Mouse (Mus musculus) limb, embryonic 12.5 days (tissue): ENCODE measurements around the gene Slc25a1. TPM values are rescaled to one million over a fixed set of nuclear protein-coding genes. Genes with fewer than 3 reads are reported as not detected.

Experiments
- ATAC-seq: fragments of 200-750 bp; cut with Nextera tagmentation; 2 replicates; pipeline ENCODE4 v1.8.0; 2017; ENCODE audit warnings: low read depth, moderate TSS enrichment; ENCODE audit not compliant: insufficient number of reproducible peaks, insufficient read depth, low FRiP score, low TSS enrichment
- H3K27ac ChIP-seq: fragments of 300-500 bp; sonication (generic); 2 replicates; pipeline ENCODE4 v1.5.1; 2016; ENCODE audit warnings: mild to moderate bottlenecking, moderate library complexity
- H3K27me3 ChIP-seq: fragments of 300-500 bp; sonication (generic); 2 replicates; pipeline ENCODE4 v1.6.1; 2016; ENCODE audit warnings: mild to moderate bottlenecking, moderate library complexity
- H3K36me3 ChIP-seq: fragments of 300-500 bp; sonication (generic); 2 replicates; pipeline ENCODE4 v1.6.1; 2016; ENCODE audit warnings: mild to moderate bottlenecking, moderate library complexity
- H3K4me1 ChIP-seq: fragments of 300-500 bp; sonication (generic); replicated peaks from 2 replicates; pipeline ENCODE4 v1.6.1; 2016
- H3K4me2 ChIP-seq: fragments of 300-500 bp; sonication (generic); 2 replicates; pipeline ENCODE4 v1.6.1; 2016; ENCODE audit warnings: mild to moderate bottlenecking, moderate library complexity
- H3K4me3 ChIP-seq: fragments of 300-500 bp; sonication (generic); replicated peaks from 2 replicates; pipeline ENCODE4 v1.5.1; 2016; ENCODE audit warnings: mild to moderate bottlenecking
- H3K9ac ChIP-seq: fragments of 300-500 bp; sonication (generic); replicated peaks from 2 replicates; pipeline ENCODE4 v1.6.1; 2016; ENCODE audit warnings: mild to moderate bottlenecking, moderate library complexity
- H3K9me3 ChIP-seq: fragments of 300-500 bp; sonication (generic); 2 replicates; pipeline ENCODE4 v1.6.1; 2016; ENCODE audit warnings: mild to moderate bottlenecking, moderate library complexity
- WGBS: fragments of 180-500 bp; shearing (Covaris S2); methylation state at CpG from one replicate; pipeline ENCODE4 v1.1.7; 2016; 5-methylcytosine and 5-hydroxymethylcytosine counted together
- polyA plus RNA-seq: library from polyadenylated mRNA; unstranded; fragments of >200 nt; fragmentation: Nextera tagmentation; extraction: Ambion mirVana; gene quantifications from 2 replicates; pipeline ENCODE4 v1.2.1, GENCODE M21; 2016

Slc25a1 gene
- polyA plus RNA-seq, 1 experiment from 2014 or later: 79.5 TPM

DNA sequence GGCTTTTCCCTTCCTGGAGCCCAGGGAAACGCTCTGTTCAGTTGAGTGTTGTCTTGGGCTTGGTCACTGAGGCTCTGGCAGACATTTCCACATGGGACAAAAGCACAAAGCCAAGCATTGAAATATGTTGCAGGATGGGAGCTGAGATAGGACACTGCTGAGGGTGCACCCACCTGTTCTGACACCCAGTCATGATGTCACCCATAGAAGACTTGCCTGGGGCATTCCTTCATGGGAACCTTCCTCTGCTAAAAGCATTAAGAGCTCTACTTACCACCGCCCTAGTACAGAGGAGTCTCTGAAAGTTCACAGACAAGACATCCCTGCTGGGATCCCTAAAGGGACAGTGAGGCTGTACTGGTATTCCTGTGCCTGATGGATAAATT lies 37.7 kb downstream of the Slc25a1 start:
- H3K27ac ChIP-seq: no peak overlapping the region
- peaks cover 4% of the 10 kb centered on the region; the same call in 1 of the 2 replicates for H3K36me3 ChIP-seq
- H3K9me3 ChIP-seq: no peaks in the 10 kb centered on the region
- no peak for ATAC-seq
- peak overlapping the region; percentile 93 for H3K4me2 ChIP-seq
- peak overlapping the region; percentile 98 for H3K9ac ChIP-seq
- peak overlapping the region; percentile 95 for H3K4me3 ChIP-seq
- 61% methylated on average over 2 of the region's 2 CpGs for WGBS
- no peaks in the 10 kb centered on the region for H3K27me3 ChIP-seq
- H3K4me1 ChIP-seq: peaks cover 26% of the 10 kb centered on the region

DNA sequence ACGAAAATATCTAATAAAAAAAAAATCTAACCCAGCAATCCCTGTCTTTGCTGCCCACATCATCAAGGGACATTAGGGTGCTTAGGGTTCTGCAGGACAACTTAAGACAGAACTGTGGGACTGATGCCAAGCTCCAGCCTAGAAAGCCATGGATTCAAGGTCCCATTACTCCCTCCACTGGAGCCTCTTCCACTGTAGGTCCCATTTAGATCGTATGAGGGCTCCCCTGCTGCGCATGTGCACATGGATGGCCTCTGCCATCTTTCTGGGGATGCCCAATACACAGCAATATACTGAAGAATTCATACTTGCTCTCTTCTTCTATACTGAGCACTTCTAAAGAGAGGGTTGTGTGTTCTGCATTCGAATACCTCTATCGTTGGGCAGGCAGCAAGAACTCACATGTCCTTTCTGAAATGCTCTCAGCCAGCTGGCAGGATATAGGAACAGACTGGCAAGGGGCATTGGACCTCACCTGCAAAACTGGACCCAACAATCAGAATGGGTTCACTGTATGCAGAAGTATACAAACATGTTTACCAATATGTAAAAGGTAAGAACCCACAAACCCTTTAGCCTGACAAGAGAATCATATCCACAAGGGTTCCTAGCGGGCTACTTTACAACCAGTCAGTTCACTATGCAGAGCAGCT lies 38.2 kb downstream of the Slc25a1 start:
- H3K4me2 ChIP-seq: peak overlapping the region; percentile 93
- peaks cover 9% of the 10 kb centered on the region; the same call in 1 of the 2 replicates for H3K36me3 ChIP-seq
- ATAC-seq: no peak
- no peaks in the 10 kb centered on the region for H3K27me3 ChIP-seq
- peak overlapping the region; percentile 98 for H3K9ac ChIP-seq
- peak overlapping the region; percentile 95 for H3K4me3 ChIP-seq
- no peaks in the 10 kb centered on the region for H3K9me3 ChIP-seq
- peaks cover 26% of the 10 kb centered on the region for H3K4me1 ChIP-seq
- WGBS: 85% methylated on average over 6 of the region's 6 CpGs
- H3K27ac ChIP-seq: no peak overlapping the region

DNA sequence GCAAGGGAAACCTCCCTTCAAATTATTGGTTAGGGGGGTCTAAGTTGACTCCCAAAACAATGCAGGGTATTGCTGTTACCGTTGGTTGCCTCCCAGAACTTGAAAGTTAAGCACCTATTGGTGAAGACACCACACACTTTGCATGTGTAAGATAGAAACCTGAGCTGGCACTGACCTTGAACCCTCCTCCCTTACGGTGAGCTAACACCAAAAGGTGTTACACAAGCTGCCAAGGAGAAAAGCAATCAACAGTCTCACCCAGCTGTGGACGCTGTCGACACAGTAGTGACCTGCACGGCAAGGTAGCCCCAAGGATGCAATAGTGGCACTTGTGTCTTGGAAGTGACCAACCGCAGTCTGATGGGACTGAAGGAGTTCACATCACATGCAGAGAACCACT lies 43.9 kb downstream of the Slc25a1 start:
- H3K9ac ChIP-seq: no peak overlapping the region

DNA sequence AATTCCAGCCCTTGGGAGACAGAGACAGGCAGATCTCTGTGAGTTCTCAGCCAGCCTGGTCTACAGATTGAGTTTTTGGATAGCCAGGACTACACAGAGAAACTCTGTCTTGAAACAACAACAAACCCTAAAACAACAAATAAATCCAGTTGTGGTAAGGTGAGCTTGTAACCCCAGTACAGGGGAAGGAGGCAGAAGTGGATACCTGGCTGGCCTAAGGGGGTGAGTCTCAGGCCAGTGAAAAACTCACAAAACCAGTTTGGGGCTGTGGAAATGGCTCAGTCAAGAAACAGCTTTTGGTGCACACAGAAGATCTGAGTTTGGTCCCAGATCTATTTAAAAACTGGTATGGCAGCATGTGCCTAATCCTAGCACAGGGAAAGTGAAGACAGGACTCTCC lies 45.8 kb downstream of the Slc25a1 start:
- no peak for ATAC-seq
- Histone ChIP-seq H3K9ac (no peak overlapping the region), H3K27me3 (no peaks in the 10 kb centered on the region), H3K4me1 (peaks cover 9% of the 10 kb centered on the region; the same call in 1 of the 2 replicates), H3K27ac (no peak overlapping the region), H3K4me3 (no peak overlapping the region), H3K36me3 (peaks cover 59% of the 10 kb centered on the region), H3K9me3 (peaks cover 3% of the 10 kb centered on the region; the same call in 1 of the 2 replicates), H3K4me2 (no peak overlapping the region)

More for the DNA sequence above, 43.9 kb downstream of the Slc25a1 start:
- Histone ChIP-seq H3K27ac (no peak overlapping the region), H3K27me3 (no peaks in the 10 kb centered on the region), H3K4me2 (no peak overlapping the region), H3K9me3 (no peaks in the 10 kb centered on the region), H3K4me3 (no peak overlapping the region), H3K36me3 (peaks cover 43% of the 10 kb centered on the region), H3K4me1 (peaks cover 9% of the 10 kb centered on the region; the same call in 1 of the 2 replicates)
- no peak for ATAC-seq
- WGBS: 83% methylated on average over 6 of the region's 6 CpGs

DNA sequence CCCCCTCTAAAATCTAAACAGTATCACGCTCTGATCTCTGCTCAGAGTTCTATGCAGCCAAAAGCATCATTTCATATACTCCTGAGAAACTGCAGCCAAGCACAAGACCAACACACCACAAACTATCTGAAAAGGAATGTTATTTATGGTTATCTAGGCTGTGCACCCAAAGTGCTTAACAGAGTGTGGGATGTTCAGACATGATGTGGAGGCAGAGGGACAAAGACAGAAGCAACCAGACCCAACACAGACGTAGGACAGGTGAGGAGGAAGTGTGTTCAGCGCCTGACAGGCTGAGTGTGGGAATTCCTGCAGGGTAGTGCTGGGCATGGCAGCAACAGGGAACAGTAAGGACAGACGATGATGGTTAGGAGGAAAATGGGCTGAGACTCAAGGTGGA lies 48.4 kb downstream of the Slc25a1 start:
- H3K36me3 ChIP-seq: peaks cover 56% of the 10 kb centered on the region
- H3K27ac ChIP-seq: no peak overlapping the region
- no peaks in the 10 kb centered on the region for H3K27me3 ChIP-seq
- no peak overlapping the region for H3K4me2 ChIP-seq
- peaks cover 4% of the 10 kb centered on the region; the same call in 1 of the 2 replicates for H3K4me1 ChIP-seq
- H3K4me3 ChIP-seq: no peak overlapping the region
- H3K9me3 ChIP-seq: peaks cover 3% of the 10 kb centered on the region; the same call in 1 of the 2 replicates
- ATAC-seq: no peak
- WGBS: 95% methylated on average over 4 of the region's 4 CpGs
- no peak overlapping the region for H3K9ac ChIP-seq

DNA sequence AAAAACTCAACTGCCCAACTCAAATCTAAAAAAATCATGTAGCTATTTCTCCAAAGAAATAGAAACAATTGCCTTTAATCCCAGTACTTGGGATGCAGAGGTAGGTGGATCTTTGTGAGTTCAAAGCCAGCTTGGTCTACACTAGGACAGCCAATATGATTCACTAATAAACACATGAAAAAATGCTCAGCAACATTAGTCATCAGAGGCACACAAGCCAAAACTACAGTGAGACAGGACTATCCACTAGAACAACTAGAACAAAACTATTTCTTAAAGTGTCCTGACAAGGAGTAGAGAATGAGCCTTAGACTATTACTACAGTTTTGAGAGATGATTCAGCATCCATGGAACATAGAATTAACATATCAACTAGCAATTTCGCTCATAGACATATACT lies 51.9 kb downstream of the Slc25a1 start:
- H3K27me3 ChIP-seq: no peaks in the 10 kb centered on the region
- H3K4me1 ChIP-seq: no peaks in the 10 kb centered on the region
- no peak for ATAC-seq
- no peak overlapping the region for H3K4me3 ChIP-seq
- no peak overlapping the region for H3K9ac ChIP-seq
- no peak overlapping the region for H3K4me2 ChIP-seq
- no peak overlapping the region for H3K27ac ChIP-seq
- H3K9me3 ChIP-seq: peaks cover 3% of the 10 kb centered on the region; the same call in 1 of the 2 replicates
- peaks cover 53% of the 10 kb centered on the region for H3K36me3 ChIP-seq
- 96% methylated on average over 1 of the region's 1 CpGs for WGBS

Other genes with a start within 250 kb of the Slc25a1 start
- 43.2 and 44.2 TPM in 2 replicates for gene Med15, start 195.3 kb downstream of the Slc25a1 start, polyA plus RNA-seq
- 87.7 and 88.5 TPM in 2 replicates for gene Klhl22, start 168.6 kb downstream of the Slc25a1 start, polyA plus RNA-seq
- 41.0 and 46.3 TPM in 2 replicates for gene Scarf2, start 130.9 kb downstream of the Slc25a1 start, polyA plus RNA-seq
- gene B830017H08Rik, start 95.1 kb downstream of the Slc25a1 start, polyA plus RNA-seq: 0.27 and 0.56 TPM in 2 replicates
- gene Car15, start 89.9 kb downstream of the Slc25a1 start, polyA plus RNA-seq: 2.9 and 3.6 TPM in 2 replicates
- 0.31 and 0.36 TPM in 2 replicates for gene Gm20518, start 36.5 kb downstream of the Slc25a1 start, polyA plus RNA-seq
- gene Tssk1, start 34.0 kb downstream of the Slc25a1 start, polyA plus RNA-seq: not detected in 2 replicates
- 102 and 105 TPM in 2 replicates for gene Dgcr2, start 29.7 kb downstream of the Slc25a1 start, polyA plus RNA-seq
- gene Tssk2, start 29.6 kb downstream of the Slc25a1 start, polyA plus RNA-seq: not detected in 2 replicates
- gene Ess2, start 16.9 kb downstream of the Slc25a1 start, polyA plus RNA-seq: 50.6 and 54.7 TPM in 2 replicates
- gene Gsc2, start 13.2 kb downstream of the Slc25a1 start, polyA plus RNA-seq: not detected in 2 replicates
- not detected in 2 replicates for gene Vpreb2, start 52.2 kb upstream of the Slc25a1 start, polyA plus RNA-seq
- 134 and 135 TPM in 2 replicates for gene Dgcr6, start 124.6 kb upstream of the Slc25a1 start, polyA plus RNA-seq
- gene Prodh, start 162.0 kb upstream of the Slc25a1 start, polyA plus RNA-seq: 13.1 and 13.8 TPM in 2 replicates
- 8.3 and 9.9 TPM in 2 replicates for gene Rtn4r, start 199.4 kb upstream of the Slc25a1 start, polyA plus RNA-seq